8 mouse cellular contexts compared by ENCODE assay signal in the genomic region with DNA sequence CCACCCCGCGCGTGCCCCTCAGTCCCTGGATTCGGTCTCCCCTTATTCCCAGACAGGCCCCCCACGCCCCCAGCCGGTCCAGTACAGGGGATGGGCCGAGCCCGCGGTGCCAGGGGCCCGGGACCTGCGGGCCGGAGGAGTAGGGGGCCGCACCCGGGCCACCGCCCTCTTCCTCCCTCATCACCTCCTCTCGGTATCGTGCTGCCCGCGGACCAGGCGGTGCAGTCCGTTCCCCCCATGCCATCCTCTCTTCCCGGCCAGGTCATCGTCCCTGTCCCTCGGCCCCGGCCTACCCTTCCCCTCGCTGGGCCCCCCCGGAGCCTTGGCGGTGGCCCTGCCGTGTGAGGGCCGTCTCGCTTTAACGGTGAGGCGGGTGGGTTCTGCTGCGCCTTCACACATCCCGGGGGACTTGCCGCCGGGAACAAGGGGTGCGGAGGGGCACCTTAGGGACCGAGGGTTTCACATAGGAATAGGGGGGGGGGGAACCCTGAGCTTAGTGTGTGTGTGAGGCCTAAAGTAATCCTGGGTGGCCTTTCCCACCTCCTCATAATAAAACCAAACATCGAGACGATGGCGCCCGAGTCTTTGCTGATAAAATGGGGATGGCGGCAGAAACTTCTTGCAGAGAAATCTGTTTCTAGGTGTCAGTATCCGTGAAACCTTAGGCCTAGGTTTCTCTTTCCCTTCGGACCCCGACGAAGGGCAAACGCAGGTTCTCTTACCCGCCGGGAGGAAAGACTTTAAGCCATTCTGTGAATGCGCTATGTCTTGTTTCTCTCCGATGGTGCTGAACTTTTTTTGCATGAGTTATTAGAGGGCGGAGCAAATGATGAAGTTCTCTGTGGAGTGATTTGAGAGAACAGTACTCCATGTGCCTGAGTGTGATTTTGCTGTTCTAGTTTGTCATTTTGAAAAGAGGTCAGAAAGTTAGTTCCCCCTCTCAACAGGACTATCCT. TPM values are rescaled to one million over a fixed set of nuclear protein-coding genes. Genes with fewer than 3 reads are reported as not detected.
DNase-seq lines count a peak whose midpoint lies in the region.

No protein-coding gene starts in this region.

- under 1% methylated on average over 54 of the region's 54 CpGs for WGBS in hindbrain, embryonic 10.5 days

- H3K36me3 ChIP-seq in hindbrain, embryonic 10.5 days = no peaks in the 10 kb centered on the region

- H3K4me1 ChIP-seq in hindbrain, embryonic 10.5 days (replicated peaks) = peaks cover 24% of the 10 kb centered on the region

- no peaks in the 10 kb centered on the region for H3K27me3 ChIP-seq in hindbrain, embryonic 10.5 days (ENCODE audit: insufficient read depth, poor library complexity, severe bottlenecking)

- no peaks in the 10 kb centered on the region for H3K9me3 ChIP-seq in hindbrain, embryonic 10.5 days

- peak overlapping the region; percentile 72 for H3K4me3 ChIP-seq in hindbrain, embryonic 10.5 days

- peak; percentile 71 for DNase-seq in Muller cell, postnatal 12 days (ENCODE audit: inconsistent ontology term)
- peak; percentile 51 for DNase-seq in cerebellum, adult 11-12 months
- DNase-seq in forelimb bud, embryonic 11.5 days (ENCODE audit: low read depth, low spot score) = peak; percentile 58
- peak; percentile 75 for DNase-seq in hindbrain, embryonic 10.5 days (ENCODE audit: low spot score)
- DNase-seq in layer of hippocampus, postnatal 14 days (ENCODE audit: low spot score in 2 of 2) = peak; percentile 24 to 31
- peak; percentile 76 for DNase-seq in lung, postnatal 36 days
- peak; percentile 18 for DNase-seq in right cerebral cortex, adult 18-20 months
- peak; percentile 26 for DNase-seq in urinary bladder, postnatal 25 days (ENCODE audit: low spot score)

- H3K27ac ChIP-seq in hindbrain, embryonic 10.5 days = peak overlapping the region; percentile 98

RNA-seq across cellular contexts. Expression of a gene that starts 0.8 kb away (rescaled TPM):
- 25.2 and 27.0 TPM in 2 replicates for polyA plus RNA-seq in hindbrain, embryonic 10.5 days (2016; fragmentation: Nextera tagmentation; extraction: Ambion mirVana)
- total RNA-seq in layer of hippocampus, postnatal 14 days (2021) = 10 to 100 TPM; 57.1 to 59.4 TPM

RNA-seq across cellular contexts. Expression of a gene that starts 55.6 kb away (rescaled TPM):
- 24.0 and 32.2 TPM in 2 replicates for polyA plus RNA-seq in hindbrain, embryonic 10.5 days (2016; fragmentation: Nextera tagmentation; extraction: Ambion mirVana)
- total RNA-seq in layer of hippocampus, postnatal 14 days (2021) = 10 to 100 TPM; 22.7 to 24.7 TPM

Comparison
In these comparisons a context has a peak if more than half of its experiments do, and no peak if none do; other contexts are left out.
1. Peak in every context shown above with its lines: DNase-seq, H3K4me3 ChIP-seq and H3K27ac ChIP-seq.
2. DNase-seq: peak in every context shown above with its lines; median percentile 76 in lung, postnatal 36 days; 75 in hindbrain, embryonic 10.5 days; 71 in Muller cell, postnatal 12 days; 58 in forelimb bud, embryonic 11.5 days; 51 in cerebellum, adult 11-12 months; 28 in layer of hippocampus, postnatal 14 days; 26 in urinary bladder, postnatal 25 days; 18 in right cerebral cortex, adult 18-20 months.